Mouse (Mus musculus) neutrophil, adult 83 days (primary cell): ENCODE measurements around the gene Tmem40. TPM values are rescaled to one million over a fixed set of nuclear protein-coding genes. Genes with fewer than 3 reads are reported as not detected.

ENCODE experiments used
- total RNA-seq, 2 experiments: library from RNA; stranded (reverse); gene quantifications; one replicate each; pipeline ENCODE4 v1.2.4; 2023

Gene Tmem40
- total RNA-seq = 10 to 100 TPM; 47.4 to 54.0 TPM

DNA sequence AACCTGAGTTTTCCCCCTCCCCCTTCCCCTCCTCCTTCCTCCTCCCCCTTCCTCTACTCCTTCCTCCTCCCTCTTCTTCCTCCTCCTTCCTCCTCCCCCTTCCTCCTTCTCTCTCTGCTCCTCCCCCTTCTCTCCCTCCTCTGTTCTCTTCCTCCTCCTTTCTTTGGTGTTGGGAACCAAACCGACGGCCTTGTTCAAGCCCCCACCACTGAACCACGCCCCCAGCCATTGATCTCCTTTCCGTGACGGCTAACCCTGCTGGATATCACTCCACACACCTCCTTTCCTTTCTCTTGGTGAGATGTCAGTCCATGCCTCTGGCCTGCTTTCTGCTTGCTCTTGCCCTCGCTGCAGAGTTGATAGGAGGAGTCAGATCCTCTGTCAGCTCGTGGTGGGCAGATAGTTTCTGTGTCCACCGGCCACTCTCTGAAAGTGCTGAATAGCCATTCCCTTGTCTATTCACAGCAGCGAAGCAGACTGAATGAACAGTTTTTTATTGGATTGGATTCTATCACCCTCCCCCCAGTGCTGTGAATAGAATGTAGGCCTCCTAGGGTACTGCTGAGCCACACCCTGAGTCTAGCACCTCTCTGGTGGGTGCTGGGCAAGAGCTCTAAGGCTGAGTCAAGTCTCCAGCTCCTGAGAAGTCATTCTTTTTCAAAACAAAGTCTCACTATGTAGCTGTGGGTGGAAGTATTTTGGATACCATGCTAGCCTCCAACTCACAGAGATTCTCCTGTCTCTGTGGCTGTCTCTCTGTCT lies at the start of gene Tmem40:
Gene Tmem40 (minus strand): TSS at position 416 of the 762 bp plus-strand sequence.

GRCm38 (mm10) chr6:115808488-115809231 lies 46.5 kb upstream of the Tmem40 start, which contains the start of gene Rpl32:
Rpl32 (minus strand) TSS chr6:115808747.

GRCm38 (mm10) chr6:115774501-115774921 lies 12.3 kb upstream of the Tmem40 start, which contains the start of gene Cand2:
Cand2 (plus strand) TSS chr6:115774538.

Other genes with a start within 250 kb of the Tmem40 start
- 1 to 10 TPM; 3.1 to 3.7 TPM for gene Tsen2, start 217.7 kb downstream of the Tmem40 start, total RNA-seq
- not detected for gene Mkrn2os, start 169.8 kb downstream of the Tmem40 start, total RNA-seq
- gene Mkrn2, start 160.5 kb downstream of the Tmem40 start, total RNA-seq = 10 to 100 TPM; 15.6 to 16.1 TPM
- 100 to 1,000 TPM; 198 to 251 TPM for gene Raf1, start 85.8 kb downstream of the Tmem40 start, total RNA-seq
- gene Cand2, start 12.1 kb upstream of the Tmem40 start, total RNA-seq = under 1 TPM; 0.35 to 0.64 TPM
- gene Rpl32, start 46.3 kb upstream of the Tmem40 start, total RNA-seq = 1,000 to 10,000 TPM in 1 of 2 experiments, 100 to 1,000 TPM in 1; 966 to 1,110 TPM
- under 1 TPM; 0.13 to 0.44 TPM for gene Efcab12, start 76.0 kb upstream of the Tmem40 start, total RNA-seq
- 1 to 10 TPM; 8.2 to 8.7 TPM for gene Mbd4, start 91.0 kb upstream of the Tmem40 start, total RNA-seq
- gene Ift122, start 91.1 kb upstream of the Tmem40 start, total RNA-seq = 1 to 10 TPM; 1.5 to 2.0 TPM
- gene Rho, start 169.3 kb upstream of the Tmem40 start, total RNA-seq = not detected
- gene H1foo, start 182.5 kb upstream of the Tmem40 start, total RNA-seq = not detected
- gene Plxnd1, start 232.6 kb upstream of the Tmem40 start, total RNA-seq = 100 to 1,000 TPM; 119 to 135 TPM